Mouse (Mus musculus) fat pad, adult 2 months (tissue): ENCODE measurements around the gene Rce1.
"Not testable (repeated sequence)": the region's sequence is repeated elsewhere in the genome, so short reads cannot be mapped to it uniquely, and the experiment has no call there.

Experiments used
- DNase-seq: peaks from one replicate; pipeline ENCODE4 v3.0.0-alpha.2; 2011; ENCODE audit warnings: low read depth, low spot score; ENCODE audit errors: extremely low read depth

Gene Rce1

DNA sequence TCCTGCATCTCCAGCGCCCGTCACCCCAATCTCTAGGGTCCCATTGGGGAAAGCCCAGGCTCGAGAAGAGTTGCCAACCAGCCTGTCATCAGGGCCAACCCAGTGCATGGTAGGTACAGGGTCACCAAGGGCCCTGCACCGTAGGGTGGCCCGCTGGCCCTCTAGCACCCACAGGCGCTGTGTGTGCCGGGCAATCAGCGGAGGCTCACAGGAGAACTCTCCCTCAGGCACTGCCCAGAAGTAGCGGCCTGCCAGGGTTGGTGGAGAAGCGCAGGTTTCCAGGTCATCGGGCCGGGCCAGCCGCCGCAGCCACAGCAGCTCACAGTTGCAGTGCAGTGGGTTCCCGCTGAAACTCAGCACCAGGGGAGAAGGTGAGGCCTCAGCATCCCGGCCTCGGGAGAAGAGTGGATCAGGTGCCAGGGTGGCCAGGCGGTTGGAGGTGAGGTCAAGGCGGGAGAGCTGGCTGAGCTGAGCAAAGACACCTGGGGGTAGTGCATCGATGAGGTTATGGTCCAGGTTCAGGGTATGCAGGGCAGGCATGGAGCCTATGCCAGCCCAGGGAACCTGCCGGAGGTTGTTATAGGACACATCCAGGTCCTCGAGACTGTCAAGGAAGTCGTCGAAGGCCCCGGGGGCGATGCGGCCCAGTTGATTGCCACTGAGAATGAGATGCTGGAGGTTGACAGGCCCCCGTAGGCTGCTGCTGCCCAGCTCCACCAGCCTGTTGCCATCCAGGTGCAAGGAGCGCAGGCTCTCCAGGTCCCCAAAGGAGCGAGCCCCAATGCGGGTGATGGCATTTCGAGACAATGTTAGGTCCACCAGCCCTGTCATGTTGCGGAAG is 11.8 kb downstream of the Rce1 start:
- no peak for DNase-seq

DNA sequence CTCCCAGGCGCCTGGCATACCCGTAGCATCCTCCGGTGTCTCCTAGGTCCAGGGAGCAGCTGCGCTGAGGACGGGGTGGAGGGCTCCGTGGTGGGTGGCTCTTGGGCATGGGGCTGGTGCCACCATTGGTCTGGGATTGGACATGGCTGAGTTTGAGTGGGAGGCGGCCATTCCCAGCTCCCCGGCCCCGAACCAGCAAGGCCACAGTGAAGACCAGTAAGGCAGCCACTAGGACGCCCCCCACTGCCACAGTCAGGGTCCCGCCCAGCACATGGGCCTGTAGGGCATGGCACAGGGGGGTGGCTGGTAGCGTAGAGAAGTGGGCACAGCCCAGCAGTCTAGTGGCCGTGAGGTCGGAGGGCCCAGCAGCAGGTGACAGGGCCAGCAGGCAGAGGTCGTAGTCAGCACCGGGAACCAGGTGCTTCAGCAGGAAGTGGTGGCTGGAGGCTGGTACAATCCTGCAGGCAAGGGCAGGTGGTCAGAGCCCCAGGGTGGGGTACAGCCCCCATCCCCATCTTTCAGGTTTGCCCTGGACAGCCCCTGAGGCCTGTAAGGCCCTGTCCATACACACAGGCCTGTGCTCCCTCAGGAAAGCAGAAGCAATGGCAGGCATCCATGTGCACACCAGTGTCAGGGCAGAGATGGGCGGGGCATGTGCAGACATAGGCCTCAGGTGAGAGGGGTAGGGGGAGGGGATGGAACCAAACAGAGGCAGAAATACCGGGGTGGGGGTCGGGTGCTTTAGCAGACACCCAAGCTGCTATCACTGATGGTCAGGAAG is 13.1 kb downstream of the Rce1 start:
- DNase-seq: no peak

DNA sequence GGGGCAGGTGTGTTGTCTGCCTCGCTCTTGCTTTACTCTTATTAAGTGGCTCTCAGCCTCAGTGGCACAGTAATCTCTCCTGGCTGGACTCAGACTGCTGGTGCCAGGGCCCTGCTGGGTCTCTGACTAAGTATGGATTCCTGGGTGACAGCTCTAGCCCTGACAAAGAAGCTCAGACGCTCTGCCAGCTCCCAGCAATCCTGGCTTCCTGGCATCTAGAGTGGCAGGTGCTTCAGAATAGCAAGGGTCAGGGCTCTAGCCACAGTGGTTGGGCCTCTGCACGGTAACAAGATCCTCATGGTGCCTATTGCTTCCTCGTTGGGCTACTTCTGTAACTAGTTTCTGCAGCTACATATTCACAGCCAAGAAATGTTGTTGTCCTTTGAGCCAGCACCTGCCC is 15.3 kb downstream of the Rce1 start:
- DNase-seq: no peak

DNA sequence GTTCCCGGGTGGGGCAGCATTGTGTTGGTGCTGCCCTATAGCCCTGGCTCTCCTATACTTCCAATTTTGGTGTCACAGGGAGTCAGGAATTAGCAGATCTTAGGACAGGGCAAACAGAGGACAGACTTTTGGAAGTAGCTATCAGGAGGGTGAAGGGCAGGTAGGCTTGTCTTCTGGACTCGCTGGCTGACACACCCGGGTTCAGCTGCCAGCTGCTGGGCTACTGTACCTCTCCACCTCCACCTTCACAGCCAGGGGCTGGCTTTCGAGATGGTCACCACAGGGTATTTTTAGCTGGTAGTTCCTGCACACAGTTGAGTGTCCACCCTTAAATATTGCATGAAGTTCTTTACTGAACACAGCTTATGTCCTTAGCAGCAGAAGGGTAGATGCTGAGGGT is 16.9 kb downstream of the Rce1 start:
- no peak for DNase-seq

DNA sequence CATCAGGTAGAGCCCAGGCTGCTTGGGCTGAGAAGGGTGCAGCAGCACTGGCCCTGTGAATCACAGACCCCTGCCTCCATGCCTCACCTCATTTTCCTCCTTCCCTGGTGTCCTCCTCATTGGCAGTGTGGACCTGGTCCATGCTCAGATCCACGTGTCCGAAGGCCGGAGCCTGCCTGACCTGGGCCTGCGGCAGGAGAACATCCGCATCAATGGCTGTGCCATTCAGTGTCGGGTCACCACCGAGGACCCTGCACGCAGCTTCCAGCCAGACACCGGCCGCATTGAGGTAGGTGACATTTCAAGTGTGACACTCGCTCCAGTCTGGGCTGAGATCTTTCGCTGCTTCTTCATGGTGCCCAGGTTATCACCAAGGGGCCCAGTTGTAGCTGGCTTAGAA is 18.0 kb downstream of the Rce1 start:
- no peak for DNase-seq

DNA sequence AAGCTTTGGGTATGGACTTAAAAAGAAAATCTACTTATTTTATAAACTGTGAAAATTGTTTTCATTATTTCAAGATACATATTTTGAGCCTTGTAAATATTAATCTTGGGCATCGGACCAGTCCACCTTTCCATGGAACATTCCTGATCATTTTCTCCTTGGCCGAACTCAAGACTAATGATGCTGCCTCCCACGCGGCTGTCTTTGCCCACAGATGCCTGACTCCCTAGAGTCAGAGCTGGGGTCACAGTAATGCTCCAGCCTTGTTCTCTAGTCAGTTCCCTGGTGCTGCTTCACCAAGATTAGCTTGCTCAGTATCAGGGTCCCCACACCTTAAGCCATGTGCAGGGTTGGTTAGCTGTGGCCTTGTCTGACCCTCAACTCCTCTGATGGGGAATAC is 19.8 kb downstream of the Rce1 start:
- no peak for DNase-seq

DNA sequence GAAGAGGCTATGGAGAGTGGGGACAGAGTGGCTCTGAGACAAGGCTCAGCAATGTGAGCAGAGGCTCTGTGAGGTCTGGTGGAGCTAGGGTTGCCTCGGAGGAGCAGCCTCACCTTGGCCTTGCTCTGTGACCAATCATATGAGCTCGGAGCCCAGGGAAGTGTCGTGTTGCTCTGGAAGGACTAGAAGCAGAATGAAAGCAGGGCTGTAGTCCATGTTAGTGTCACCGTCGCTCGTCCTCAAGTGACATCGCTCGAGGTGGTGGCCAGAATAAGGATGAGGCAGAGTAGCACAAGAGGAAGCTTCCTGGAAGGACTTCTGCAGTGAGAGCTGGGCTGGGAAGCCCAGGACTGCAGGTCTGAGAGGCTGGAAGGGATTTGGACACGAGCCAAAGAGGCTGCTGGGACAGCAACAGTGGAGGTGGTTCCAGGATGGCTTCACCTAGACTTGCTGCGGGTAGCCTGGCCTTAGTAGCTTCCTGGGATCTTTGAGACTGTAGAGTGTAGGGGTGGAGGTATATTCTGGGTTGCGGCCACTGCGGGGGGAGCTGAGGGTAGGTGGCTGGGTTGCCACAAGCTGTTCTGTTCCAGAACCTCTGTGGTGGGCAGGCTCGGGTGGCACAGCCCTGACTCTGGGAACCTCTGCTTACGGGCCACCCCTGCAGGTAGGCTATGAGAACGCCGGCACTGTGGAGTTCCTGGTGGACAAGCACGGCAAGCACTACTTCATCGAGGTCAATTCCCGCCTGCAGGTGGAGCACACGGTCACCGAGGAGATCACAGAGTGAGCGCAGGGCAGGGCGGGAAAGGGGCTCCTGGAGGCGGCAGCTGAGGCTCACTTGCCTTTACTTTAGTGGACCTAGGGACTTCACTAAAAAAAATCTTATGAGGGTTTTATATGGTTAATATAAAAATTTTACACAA is 21.4 kb downstream of the Rce1 start:
- DNase-seq: no peak

DNA sequence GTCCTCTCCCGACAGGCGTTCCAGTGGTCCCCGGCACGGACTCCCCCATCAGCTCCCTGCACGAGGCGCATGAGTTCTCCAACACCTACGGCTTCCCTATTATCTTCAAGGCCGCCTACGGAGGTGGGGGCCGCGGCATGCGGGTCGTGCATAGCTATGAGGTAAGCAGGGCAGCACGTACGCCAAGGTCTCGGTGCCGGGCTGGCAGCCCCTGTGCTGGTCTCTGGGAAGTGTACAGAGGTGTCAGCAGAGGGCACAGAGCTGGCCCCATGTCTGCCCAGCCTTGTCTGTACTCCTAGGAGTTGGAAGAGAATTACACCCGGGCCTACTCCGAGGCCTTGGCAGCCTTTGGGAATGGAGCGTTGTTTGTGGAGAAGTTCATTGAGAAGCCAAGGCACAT is 23.0 kb downstream of the Rce1 start:
- no peak for DNase-seq

DNA sequence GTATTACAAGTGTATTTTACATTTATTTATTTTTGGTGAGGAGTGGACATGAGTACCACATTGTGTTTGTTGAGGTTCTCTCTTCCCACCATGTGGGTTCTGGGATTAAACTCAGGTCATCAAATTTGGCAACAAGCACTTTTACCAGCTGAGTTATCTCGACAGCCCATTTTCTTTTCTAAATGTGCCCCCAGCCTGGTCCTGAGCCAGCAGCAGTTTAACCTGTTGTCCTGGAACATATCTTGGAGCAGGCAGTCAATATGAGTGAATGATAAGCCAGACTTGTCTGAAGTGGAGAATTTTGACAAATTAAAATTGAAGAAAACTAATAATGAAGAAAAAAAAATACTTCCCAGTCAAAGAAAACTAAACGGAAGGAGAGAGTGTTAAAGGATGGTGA is 29.4 kb downstream of the Rce1 start:
- DNase-seq: no peak

DNA sequence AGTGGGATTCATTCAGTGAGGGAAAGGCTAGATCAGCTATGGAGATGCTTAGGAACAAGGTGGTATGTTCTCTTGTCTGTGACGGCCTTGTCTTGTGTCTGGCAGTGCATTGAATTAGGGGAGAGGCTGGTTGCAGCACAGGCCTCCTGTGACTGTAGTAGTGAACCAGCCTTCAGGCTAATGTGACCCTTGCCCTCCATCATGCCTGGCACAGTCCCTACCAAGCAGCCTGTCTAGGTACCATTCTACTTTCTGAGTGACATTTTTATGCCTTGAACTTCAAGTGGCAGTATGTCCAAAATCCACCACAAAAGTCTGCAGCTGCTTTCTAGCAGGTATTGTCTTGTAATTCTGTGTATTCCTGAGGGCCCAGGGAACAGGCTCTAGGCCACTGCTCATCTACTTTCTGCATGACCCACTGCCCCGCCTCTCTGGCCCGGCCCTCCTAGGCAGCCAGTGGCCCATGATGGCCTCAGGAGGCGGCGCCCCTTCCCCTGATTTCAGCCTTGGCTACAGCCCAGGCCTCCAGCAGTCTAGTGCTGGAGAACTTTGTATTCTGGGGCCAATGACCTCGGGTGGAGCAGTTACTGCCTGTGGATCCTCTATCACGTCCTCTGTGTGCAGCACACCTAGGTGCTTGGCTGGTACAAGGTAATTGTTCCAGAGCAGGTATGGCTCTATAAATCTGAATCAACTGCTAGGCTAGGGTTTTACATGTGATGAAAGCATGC is 31.5 kb downstream of the Rce1 start:
- DNase-seq: no peak

DNA sequence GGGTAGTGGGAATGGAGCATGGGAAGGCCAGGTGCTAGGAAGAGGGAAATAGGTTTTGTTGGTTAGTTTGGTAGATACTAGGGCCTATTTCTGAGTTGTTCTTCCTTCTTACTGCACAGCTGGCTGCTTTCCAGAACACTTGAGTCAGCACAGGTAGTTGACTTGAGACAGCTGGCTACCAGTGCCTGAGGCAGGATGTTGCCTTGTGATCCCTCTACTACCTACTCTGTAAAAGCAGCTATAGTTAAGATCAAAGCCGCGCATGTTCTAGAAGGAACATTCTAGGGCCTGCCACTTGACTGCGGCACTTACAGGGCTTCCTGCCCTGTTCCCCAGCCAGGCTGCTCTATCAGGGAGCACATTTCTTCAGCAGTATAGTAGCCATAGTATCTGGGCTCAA is 35.4 kb downstream of the Rce1 start:
- peak; percentile 82 for DNase-seq

DNA sequence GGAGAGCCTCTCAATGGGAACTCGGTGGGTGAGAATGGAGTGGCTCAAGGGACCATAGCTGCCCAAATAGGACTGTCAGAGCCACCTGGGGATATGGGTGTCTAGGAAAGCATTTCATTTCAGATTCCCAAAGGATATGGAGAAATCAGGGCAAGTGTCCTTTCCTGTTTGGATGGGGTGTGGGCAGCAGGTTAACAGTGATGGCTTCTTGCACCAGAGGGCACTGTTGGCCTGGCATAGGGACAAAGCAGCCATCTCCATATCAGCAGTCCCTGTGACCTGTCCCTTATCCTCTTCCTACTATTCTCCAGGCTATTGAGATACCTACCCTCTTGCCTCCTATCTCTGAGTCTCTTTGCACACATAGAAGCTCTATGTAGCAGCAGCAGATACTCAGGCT is 36.4 kb downstream of the Rce1 start:
- no peak for DNase-seq

DNA sequence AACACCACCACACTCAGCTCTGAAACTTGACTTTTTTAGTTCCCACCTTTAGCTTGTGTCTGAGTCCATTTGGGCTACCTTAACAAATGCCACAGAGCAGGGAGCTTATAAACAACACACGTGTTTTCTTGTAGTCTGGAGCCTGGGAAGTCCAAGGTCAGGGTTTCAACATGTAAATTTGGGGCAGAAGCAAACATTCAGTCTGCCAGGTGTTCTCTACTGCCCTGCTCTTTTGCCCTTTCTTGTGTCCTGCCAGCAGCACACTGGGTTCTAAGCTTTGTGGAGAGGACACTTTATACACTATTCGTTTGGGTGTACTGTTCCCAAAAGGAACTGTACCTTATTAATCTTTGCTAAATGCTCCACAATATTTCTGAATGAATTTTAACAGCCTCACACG is 37.0 kb downstream of the Rce1 start:
- DNase-seq: no peak

DNA sequence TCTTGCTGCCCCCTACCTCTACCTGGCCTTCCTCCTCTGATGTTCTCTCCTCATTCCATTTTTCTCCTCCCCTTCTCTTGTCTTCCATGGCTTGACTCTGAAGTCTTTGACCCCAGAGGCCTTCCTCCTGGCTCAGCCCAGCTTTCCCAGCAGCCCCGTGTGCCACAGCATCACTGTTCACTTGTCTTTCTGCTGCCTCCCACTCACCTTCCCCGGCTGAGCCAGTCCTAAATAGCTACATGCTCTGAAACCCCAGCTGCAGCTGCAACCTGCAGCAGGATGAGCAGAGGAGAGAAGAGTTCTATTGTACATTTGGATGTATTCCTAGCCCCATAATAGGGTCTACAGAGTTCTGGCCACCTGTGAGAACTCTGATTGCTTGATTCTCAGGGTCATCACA is 38.0 kb downstream of the Rce1 start:
- no peak for DNase-seq

DNA sequence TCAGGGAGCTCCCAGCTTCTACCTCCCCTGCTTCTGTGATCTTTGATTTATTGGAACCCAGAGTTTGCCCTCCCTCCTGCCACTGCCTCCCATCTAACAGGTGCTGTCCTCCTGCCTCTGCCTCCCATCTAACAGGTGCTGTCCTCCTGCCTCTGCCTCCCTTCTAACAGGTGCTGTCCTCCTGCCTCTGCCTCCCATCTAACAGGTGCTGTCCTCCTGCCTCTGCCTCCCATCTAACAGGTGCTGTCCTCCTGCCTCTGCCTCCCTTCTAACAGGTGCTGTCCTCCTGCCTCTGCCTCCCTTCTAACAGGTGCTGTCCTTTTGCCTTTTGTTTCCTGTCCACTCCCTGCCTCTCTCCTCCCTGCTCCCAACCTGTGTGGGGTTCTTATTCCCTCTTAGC is 38.7 kb downstream of the Rce1 start:
- DNase-seq: not testable (repeated sequence)

DNA sequence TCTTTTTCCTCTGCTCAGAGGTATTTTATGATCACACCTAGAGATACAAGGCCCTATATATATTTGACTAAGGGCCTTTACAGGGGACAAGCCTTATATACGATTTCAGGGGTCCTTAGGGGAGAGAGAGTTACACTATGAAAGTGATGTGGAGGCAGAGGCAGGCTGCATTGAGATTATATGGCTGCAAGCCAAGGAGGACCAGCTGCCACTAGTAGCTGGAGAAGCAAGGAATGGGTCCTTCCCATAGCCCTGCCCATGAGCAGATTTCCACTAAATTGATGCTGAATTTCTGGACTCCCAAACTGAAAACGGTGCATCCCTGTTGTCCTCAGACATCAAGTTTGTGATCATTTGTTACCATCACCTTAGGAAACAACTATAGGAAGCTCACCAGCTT is 41.6 kb downstream of the Rce1 start:
- no peak for DNase-seq

DNA sequence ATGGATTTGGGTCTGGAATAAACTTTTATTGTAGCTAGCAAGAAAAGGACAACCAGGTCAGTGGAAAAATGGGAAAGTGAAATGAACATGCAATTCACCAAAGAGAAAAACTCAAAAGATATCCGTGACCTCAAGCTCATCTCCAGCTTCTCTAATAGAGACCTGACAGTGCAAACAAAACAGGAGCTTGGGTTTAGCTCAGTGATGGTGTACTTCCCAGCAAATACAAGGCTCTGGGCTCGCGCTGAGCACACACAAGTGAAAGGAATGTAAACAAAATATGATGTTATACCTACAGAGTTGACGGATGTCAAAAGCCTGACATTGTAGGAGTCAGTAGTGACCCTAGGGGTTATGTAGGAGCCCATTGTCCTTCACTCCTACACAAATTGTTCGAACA is 46.1 kb downstream of the Rce1 start:
- DNase-seq: no peak

DNA sequence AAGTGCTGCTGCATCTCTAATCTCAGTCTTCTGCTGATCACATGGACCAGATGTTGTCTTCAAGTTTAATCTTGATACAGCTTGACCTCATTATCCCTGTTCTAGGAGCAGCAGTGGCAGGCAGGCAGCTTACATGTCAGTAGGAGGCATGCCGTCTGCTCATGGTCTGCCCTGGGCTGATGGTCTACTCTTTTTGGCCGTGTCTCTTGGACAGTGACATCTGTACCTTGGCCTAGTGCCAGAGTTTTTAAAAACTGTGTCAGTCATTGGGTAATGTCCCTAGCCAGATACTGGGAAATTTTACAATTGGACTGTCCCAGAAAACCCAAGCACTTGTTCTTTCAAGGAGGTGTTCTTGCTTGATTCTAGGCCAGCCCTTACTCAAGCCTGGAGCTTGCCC is 46.6 kb downstream of the Rce1 start:
- no peak for DNase-seq

DNA sequence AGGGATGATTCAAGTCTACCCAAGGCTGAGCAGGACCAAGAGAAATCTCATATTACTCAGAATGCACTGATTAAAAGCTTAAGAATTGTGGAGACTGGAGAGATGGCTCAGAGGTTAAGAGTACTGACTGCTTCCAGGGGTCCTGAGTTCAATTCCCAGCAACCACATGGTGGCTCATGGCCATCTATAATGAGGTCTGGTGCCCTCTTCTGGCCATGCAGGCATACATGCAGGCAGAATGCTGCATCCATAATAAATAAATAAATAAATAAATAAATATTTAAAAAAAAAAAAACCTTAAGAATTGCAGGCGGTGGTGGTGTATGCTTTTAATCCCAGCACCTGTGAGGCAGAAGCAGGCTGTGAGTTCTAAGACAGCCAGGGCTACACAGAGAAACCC is 52.2 kb downstream of the Rce1 start:
- DNase-seq: no peak
